Mouse (Mus musculus) forebrain, embryonic 13.5 days (tissue): ENCODE measurements at regions not wholly inside any gene's neighbourhood (a gene's known extent, or its start where the extent isn't known, plus 50 kb on each side); places are given as distances from the start of the nearest gene placed in this dataset.
A peak's percentile ranks its signal among the peaks of the same experiment; 100 is the strongest.

Experiments
- ATAC-seq: fragments of 200-750 bp; cut with Nextera tagmentation; 2 replicates; pipeline ENCODE4 v1.8.0; 2017
- H3K27ac ChIP-seq: fragments of 300-500 bp; sonication (generic); 2 replicates; pipeline ENCODE4 v1.5.1; 2015; ENCODE audit warnings: inconsistent platforms, mild to moderate bottlenecking, moderate library complexity
- H3K27me3 ChIP-seq: fragments of 300-500 bp; sonication (generic); 2 replicates; pipeline ENCODE4 v1.6.1; 2015; ENCODE audit warnings: mild to moderate bottlenecking, inconsistent platforms
- H3K36me3 ChIP-seq: fragments of 300-500 bp; sonication (generic); 2 replicates; pipeline ENCODE4 v1.6.1; 2015; ENCODE audit warnings: mild to moderate bottlenecking, inconsistent platforms; ENCODE audit not compliant: poor library complexity, severe bottlenecking
- H3K4me1 ChIP-seq: fragments of 300-500 bp; sonication (generic); 2 replicates; pipeline ENCODE4 v1.6.1; 2015; ENCODE audit warnings: inconsistent platforms
- H3K4me2 ChIP-seq: fragments of 300-500 bp; sonication (generic); 2 replicates; pipeline ENCODE4 v1.6.1; 2015; ENCODE audit warnings: inconsistent platforms, mild to moderate bottlenecking, moderate library complexity
- H3K4me3 ChIP-seq: fragments of 300-500 bp; sonication (generic); 2 replicates; pipeline ENCODE4 v1.5.1; 2015; ENCODE audit warnings: mild to moderate bottlenecking, inconsistent platforms
- H3K9ac ChIP-seq: fragments of 300-500 bp; sonication (generic); 2 replicates; pipeline ENCODE4 v1.6.1; 2015; ENCODE audit warnings: mild to moderate bottlenecking, inconsistent platforms
- H3K9me3 ChIP-seq: fragments of 300-500 bp; sonication (generic); replicated peaks from 2 replicates; pipeline ENCODE4 v1.6.1; 2016; ENCODE audit warnings: inconsistent platforms
- WGBS: fragments of 180-500 bp; shearing (Covaris S2); methylation state at CpG from one replicate; pipeline ENCODE4 v1.1.7; 2015; 5-methylcytosine and 5-hydroxymethylcytosine counted together

DNA sequence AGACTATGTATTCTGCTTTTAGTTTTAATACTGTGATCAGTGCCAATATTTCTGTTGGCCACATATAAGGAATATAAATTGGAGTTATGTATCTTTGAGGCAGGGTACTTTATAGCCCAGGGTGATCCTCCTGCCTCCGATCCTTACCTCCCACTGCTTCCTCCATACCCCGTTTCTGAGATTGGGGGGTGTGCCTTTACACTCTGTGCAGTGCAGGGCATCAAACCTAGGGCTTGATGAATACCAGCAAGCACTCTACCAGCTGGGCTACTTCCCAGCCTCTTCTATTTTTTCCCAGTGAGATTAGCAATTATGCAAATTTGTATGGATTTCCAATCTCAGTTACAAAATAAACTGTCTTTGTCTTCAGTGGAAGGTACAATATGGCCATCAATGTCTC is 97.3 kb upstream of the Tsc22d2 start:
- H3K9ac ChIP-seq = no peak overlapping the region
- no peak overlapping the region for H3K27ac ChIP-seq
- H3K4me2 ChIP-seq = no peak overlapping the region
- H3K4me1 ChIP-seq = no peaks in the 10 kb centered on the region
- ATAC-seq = no peak
- no peaks in the 10 kb centered on the region for H3K27me3 ChIP-seq
- H3K9me3 ChIP-seq = no peaks in the 10 kb centered on the region
- H3K4me3 ChIP-seq = no peak overlapping the region
- WGBS = 61% methylated on average over 2 of the region's 2 CpGs
- no peaks in the 10 kb centered on the region for H3K36me3 ChIP-seq

GRCm38 (mm10) chr3:58318756-58319155 is 95.8 kb upstream of the Tsc22d2 start:
- no peaks in the 10 kb centered on the region for H3K27me3 ChIP-seq
- H3K36me3 ChIP-seq = no peaks in the 10 kb centered on the region
- H3K4me2 ChIP-seq = no peak overlapping the region
- H3K9me3 ChIP-seq = no peaks in the 10 kb centered on the region
- H3K9ac ChIP-seq = no peak overlapping the region
- H3K4me3 ChIP-seq = no peak overlapping the region
- WGBS = 84% methylated on average over 2 of the region's 2 CpGs
- H3K4me1 ChIP-seq = no peaks in the 10 kb centered on the region
- no peak for ATAC-seq
- H3K27ac ChIP-seq = no peak overlapping the region

DNA sequence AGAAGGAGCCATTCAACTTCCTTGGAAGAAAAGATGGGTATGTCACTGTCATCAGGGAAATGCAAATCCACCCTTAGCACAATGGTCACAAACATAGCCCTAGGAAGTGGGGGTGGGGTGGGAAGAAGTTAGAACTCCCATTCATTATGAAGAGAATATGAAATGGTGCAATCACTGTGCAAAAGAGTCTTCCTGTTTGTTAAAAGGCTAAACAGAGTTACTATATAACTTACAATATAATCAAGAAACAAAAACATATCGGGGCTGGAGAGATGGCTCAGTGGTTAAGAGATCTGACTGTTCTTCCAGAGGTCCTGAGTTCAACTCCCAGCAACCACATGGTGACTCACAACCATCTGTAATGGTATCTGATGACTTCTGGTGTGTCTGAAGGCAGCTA is 95.1 kb upstream of the Tsc22d2 start:
- Histone ChIP-seq H3K4me1 (no peaks in the 10 kb centered on the region), H3K4me2 (no peak overlapping the region), H3K9ac (no peak overlapping the region), H3K27ac (no peak overlapping the region), H3K4me3 (no peak overlapping the region), H3K36me3 (no peaks in the 10 kb centered on the region), H3K9me3 (no peaks in the 10 kb centered on the region), H3K27me3 (no peaks in the 10 kb centered on the region)
- 88% methylated on average over 1 of the region's 1 CpGs for WGBS
- ATAC-seq = no peak

DNA sequence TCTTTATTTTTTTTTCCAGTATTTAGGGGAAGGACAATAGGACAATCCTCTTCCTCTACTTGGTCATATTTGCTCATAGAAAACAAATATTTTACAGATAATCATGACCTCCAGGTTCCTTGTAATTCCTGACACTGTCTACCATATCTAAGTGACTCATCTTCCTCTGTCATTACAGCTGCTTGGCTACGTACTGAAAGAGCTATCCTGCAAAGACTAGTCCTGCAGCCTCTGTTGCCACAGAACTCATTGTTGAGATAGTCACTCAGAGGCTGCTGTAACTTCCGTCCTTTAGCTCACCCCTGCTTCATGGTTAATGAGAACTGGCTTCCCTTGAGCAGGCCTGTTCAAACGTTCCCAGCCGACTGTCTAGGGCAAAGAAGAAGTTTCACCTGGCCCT is 93.7 kb upstream of the Tsc22d2 start:
- WGBS = 79% methylated on average over 4 of the region's 4 CpGs
- no peaks in the 10 kb centered on the region for H3K9me3 ChIP-seq
- H3K4me3 ChIP-seq = no peak overlapping the region
- no peak overlapping the region for H3K4me2 ChIP-seq
- no peak for ATAC-seq
- H3K36me3 ChIP-seq = no peaks in the 10 kb centered on the region
- H3K27me3 ChIP-seq = no peaks in the 10 kb centered on the region
- no peak overlapping the region for H3K27ac ChIP-seq
- H3K4me1 ChIP-seq = no peaks in the 10 kb centered on the region
- no peak overlapping the region for H3K9ac ChIP-seq

- 80% methylated on average over 1 of the region's 1 CpGs for WGBS
- Histone ChIP-seq H3K9me3 (no peaks in the 10 kb centered on the region), H3K27ac (no peak overlapping the region), H3K9ac (no peak overlapping the region), H3K4me1 (no peaks in the 10 kb centered on the region), H3K27me3 (no peaks in the 10 kb centered on the region), H3K4me3 (no peak overlapping the region), H3K4me2 (no peak overlapping the region), H3K36me3 (no peaks in the 10 kb centered on the region)
- no peak for ATAC-seq
Observed at GRCm38 (mm10) chr3:58322322-58322721, 92.2 kb upstream of the Tsc22d2 start.

GRCm38 (mm10) chr3:58327721-58328120 is 86.8 kb upstream of the Tsc22d2 start:
- Histone ChIP-seq H3K27me3 (no peaks in the 10 kb centered on the region), H3K9me3 (no peaks in the 10 kb centered on the region), H3K4me1 (no peaks in the 10 kb centered on the region), H3K4me3 (no peak overlapping the region), H3K36me3 (no peaks in the 10 kb centered on the region), H3K9ac (no peak overlapping the region), H3K27ac (no peak overlapping the region), H3K4me2 (no peak overlapping the region)
- ATAC-seq = no peak
- WGBS = 89% methylated on average over 2 of the region's 2 CpGs

GRCm38 (mm10) chr3:58330186-58330585 is 84.3 kb upstream of the Tsc22d2 start:
- WGBS = 70% methylated on average over 2 of the region's 2 CpGs
- peak; percentile 91 for ATAC-seq

DNA sequence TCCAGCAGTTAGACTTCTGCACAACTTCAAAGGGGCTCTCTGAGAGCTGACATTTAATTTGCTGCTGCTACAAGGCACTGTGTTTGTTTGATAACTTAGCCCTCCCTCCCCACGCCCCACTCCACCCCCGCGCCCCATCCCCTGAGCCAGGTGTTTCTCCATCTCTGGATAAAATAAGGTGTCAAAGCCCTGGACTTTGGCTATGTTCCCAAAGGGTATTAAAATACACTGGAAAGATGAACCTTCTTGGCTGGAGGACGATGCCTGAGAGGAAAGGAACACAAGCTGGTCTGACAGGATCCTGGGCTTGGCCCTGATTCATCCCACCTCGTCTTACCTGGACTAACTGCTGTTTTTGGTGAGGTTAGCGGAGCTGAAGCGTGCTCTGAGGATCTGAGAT is 80.5 kb upstream of the Tsc22d2 start:
- H3K4me1 ChIP-seq = peaks cover 25% of the 10 kb centered on the region
- H3K4me3 ChIP-seq = no peak overlapping the region
- no peak overlapping the region for H3K4me2 ChIP-seq
- WGBS = 54% methylated on average over 7 of the region's 7 CpGs
- ATAC-seq = no peak
- no peaks in the 10 kb centered on the region for H3K36me3 ChIP-seq
- H3K9ac ChIP-seq = no peak overlapping the region
- no peak overlapping the region for H3K27ac ChIP-seq
- no peaks in the 10 kb centered on the region for H3K27me3 ChIP-seq
- H3K9me3 ChIP-seq = no peaks in the 10 kb centered on the region

More at GRCm38 (mm10) chr3:58330186-58330585, 84.3 kb upstream of the Tsc22d2 start:
- Histone ChIP-seq H3K27me3 (no peaks in the 10 kb centered on the region), H3K4me1 (peaks cover 14% of the 10 kb centered on the region), H3K9me3 (no peaks in the 10 kb centered on the region), H3K36me3 (no peaks in the 10 kb centered on the region), H3K4me2 (no peak overlapping the region), H3K4me3 (no peak overlapping the region), H3K27ac (no peak overlapping the region), H3K9ac (no peak overlapping the region)

GRCm38 (mm10) chr3:58335277-58335676 is 79.2 kb upstream of the Tsc22d2 start:
- Histone ChIP-seq H3K4me3 (no peak overlapping the region), H3K4me1 (peaks cover 25% of the 10 kb centered on the region), H3K4me2 (no peak overlapping the region), H3K27ac (no peak overlapping the region), H3K36me3 (no peaks in the 10 kb centered on the region), H3K9me3 (no peaks in the 10 kb centered on the region), H3K9ac (no peak overlapping the region), H3K27me3 (no peaks in the 10 kb centered on the region)
- 30% methylated on average over 6 of the region's 6 CpGs for WGBS
- no peak for ATAC-seq

GRCm38 (mm10) chr3:58336135-58336534 is 78.4 kb upstream of the Tsc22d2 start:
- Histone ChIP-seq H3K9ac (no peak overlapping the region), H3K4me2 (no peak overlapping the region), H3K36me3 (no peaks in the 10 kb centered on the region), H3K4me3 (no peak overlapping the region), H3K27me3 (no peaks in the 10 kb centered on the region), H3K9me3 (no peaks in the 10 kb centered on the region), H3K27ac (no peak overlapping the region), H3K4me1 (peaks cover 25% of the 10 kb centered on the region)
- ATAC-seq = no peak
- WGBS = 40% methylated on average over 5 of the region's 5 CpGs

DNA sequence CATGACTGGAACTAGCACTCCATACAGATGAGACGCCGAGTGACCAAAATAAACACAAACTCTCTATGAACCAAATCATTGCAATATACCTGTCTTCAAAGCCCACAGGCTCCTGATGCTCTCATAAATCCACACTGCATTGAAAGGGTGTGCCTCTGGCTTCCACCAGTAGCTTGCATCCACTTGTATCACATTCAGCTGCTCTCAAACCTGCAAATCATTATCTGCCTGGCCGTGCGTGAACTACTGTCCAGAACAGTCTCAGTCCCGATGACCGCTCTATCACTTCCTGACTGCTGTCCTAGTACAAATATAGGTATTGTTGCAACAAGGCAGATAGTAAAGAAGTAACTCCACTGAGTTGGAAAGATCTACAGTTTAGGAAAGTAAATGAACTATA is 77.9 kb upstream of the Tsc22d2 start:
- H3K4me1 ChIP-seq = peaks cover 25% of the 10 kb centered on the region
- H3K27me3 ChIP-seq = no peaks in the 10 kb centered on the region
- H3K4me2 ChIP-seq = no peak overlapping the region
- no peak overlapping the region for H3K27ac ChIP-seq
- ATAC-seq = no peak
- no peak overlapping the region for H3K9ac ChIP-seq
- WGBS = 89% methylated on average over 6 of the region's 6 CpGs
- H3K36me3 ChIP-seq = no peaks in the 10 kb centered on the region
- no peak overlapping the region for H3K4me3 ChIP-seq
- H3K9me3 ChIP-seq = no peaks in the 10 kb centered on the region

DNA sequence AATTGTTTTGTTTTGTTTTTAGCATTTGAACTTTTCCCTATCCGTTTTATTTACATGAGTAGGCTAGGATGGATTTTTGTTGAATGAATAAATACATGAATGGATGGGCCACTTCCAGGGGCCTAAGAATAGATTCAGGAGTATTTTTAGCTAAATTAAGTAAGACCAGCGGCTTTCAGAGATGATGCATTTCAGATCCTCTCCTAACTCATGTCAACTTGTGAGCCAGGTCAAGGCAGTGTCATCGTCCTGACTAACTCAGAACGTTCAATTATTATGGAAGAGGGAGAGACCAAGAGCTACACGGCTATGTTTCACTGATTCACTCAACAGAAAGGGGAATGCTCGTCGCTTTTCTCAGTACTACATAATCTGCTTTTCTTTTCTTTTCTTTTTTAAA is 75.5 kb upstream of the Tsc22d2 start:
- Histone ChIP-seq H3K4me2 (no peak overlapping the region), H3K36me3 (no peaks in the 10 kb centered on the region), H3K9me3 (no peaks in the 10 kb centered on the region), H3K4me3 (no peak overlapping the region), H3K9ac (no peak overlapping the region), H3K27me3 (no peaks in the 10 kb centered on the region), H3K4me1 (peaks cover 22% of the 10 kb centered on the region), H3K27ac (no peak overlapping the region)
- 86% methylated on average over 7 of the region's 7 CpGs for WGBS
- ATAC-seq = no peak

GRCm38 (mm10) chr3:58342096-58342495 is 72.4 kb upstream of the Tsc22d2 start:
- Histone ChIP-seq H3K9me3 (no peaks in the 10 kb centered on the region), H3K27me3 (no peaks in the 10 kb centered on the region), H3K9ac (no peak overlapping the region), H3K4me3 (no peak overlapping the region), H3K27ac (no peak overlapping the region), H3K4me2 (no peak overlapping the region), H3K36me3 (no peaks in the 10 kb centered on the region), H3K4me1 (no peaks in the 10 kb centered on the region)
- no peak for ATAC-seq
- 76% methylated on average over 1 of the region's 1 CpGs for WGBS
